Mouse (Mus musculus): ENCODE data around the gene Mum1.

Gene Mum1

DNA sequence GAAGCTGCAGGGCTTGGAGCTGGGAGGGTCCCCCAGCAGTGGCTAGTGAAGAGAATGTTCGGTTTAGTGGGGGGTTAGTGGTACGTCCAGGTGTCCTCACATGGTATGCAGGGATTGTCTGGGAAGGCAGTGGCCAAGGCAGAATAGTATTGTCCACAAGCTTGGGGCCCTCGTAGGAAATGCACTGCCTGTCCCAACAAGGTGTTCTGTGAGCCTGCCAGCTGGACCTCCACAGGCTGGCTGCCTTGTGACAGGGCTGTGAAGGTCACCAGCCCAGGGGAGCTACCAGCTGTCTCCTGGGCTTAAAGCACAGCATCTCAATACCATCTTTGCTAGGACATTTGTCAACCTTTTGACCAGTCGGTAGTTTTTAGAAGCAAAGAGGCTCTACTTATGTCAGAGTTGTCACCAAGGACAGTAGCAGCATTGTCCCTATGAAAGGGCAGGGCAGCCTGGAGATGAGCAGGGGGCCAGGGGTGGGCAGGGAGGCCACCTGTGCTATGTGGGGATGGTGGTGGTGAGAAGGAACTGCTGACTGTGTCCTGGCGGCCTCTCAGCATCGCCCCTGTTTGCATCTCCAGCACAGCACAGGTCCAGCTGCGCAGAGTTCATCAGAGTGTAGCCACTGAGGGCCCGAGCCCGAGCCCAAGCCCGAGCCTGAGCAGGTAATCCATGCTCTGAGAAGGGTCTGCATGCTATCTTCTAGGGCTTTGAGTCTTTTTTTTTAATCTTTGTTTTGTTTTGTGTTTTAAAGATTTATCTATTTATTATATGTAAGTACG is 26.4 kb downstream of the Mum1 start:
- DNase-seq = no peak

DNA sequence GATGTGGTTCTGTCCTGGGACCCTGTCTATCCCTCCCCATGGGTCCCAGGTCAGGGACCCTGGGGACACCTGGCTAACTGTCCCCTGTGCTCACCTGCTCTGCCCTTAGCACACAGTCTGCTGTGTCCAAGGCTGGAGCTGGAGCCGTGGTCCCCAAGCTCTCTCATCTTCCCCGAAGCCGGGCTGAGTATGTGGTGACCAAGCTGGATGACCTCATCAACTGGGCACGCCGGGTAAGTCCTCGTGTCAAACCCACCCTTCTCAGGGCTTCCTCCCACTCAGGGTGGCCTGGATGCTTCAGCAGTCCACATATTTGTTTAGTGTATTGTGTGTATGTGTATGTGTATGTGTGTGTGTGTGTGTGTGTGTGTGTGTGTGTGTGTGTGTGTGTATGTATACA is 27.3 kb downstream of the Mum1 start:
- DNase-seq = no peak

DNA sequence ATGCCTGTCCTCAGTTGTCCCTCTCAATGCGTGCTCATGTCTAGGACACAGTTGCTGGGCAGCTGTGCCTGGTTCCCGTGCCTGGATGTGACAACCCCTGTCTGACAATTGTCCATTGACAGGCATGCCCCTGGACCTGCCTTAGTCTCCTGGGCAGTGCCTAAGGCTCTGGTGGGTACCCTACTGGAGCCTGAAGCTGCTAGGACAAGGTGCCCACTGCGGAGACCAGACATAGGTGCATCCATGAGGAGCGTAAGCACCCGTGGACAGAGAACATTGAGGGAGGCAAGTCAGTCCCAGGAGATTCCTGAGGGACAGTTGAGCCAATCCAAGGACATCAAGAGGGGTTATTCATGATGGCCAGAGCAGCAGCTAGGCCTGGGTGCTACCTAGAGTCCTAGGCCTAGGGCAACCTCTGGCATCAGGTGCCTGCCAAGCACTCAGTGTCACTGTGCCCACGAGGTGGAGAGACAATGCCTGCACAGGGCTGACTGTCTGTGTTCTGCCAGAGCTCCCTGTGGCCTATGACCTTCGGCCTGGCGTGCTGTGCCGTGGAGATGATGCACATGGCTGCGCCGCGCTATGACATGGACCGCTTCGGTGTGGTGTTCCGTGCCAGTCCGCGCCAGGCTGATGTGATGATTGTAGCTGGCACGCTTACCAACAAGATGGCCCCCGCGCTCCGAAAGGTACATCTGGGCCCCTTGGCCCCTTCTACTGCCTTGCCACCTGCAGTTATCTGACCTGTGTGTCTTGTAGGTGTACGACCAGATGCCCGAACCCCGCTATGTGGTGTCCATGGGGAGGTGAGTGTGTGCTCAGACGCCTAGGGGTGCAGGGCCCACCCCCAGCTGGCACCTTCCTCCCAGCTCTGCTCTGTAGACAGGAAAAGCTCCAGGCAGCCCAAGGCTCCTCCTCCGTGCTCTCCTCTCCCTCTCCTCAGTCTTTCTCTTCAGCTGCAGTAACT is 28.4 kb downstream of the Mum1 start:
- DNase-seq = no peak

DNA sequence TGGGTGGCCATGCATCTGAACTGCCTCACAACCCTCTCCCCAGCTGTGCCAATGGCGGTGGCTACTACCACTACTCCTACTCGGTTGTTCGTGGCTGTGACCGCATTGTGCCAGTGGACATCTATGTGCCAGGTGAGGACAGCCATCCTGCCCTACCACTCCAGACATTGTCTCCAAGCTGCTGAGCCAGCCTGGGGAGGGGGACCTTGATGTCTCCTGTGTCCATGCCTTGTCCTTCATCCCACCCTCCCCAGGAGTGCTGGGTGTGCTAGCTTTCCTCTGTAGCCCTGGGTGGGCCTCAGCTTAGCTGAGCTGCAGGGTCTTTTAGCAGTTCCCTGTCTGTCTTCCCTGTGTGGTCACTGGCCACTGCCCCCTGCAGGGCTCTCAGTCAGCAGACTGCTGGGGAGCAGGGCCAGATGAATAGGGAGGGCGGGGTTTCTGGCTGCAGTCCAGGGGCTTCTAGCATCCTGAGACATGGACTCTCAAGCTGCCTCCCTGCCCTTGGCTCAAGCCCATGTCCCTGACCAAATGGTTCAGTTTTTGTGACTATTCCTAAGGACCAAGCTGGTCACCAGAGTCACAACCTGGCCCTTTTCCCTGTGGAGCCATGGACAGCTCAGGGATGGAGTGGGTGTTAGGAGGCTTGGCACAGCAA is 29.8 kb downstream of the Mum1 start:
- peak; percentile 72 for DNase-seq

DNA sequence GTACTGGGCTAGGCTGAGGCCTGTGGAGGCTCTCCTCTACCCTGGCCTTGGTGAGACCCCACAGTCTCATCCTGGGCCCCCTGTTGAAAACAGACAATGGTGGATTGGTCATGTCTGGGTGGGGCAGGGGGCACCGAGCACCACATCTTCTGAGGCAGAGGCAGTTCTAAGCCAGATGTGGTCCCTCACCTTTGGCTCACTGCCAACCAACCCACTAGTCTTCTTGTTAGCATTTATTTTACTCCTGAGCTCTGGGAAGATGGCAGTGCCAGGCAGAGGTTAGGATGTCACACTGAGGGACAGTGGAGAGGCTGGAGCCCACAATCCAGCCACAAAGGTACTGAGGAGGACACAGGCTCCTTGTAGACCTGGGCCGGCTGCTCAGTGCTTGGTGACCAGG is 31.7 kb downstream of the Mum1 start:
- DNase-seq = no peak

GRCm38 (mm10) chr10:80258752-80259462 is 32.7 kb downstream of the Mum1 start:
- no peak for DNase-seq

DNA sequence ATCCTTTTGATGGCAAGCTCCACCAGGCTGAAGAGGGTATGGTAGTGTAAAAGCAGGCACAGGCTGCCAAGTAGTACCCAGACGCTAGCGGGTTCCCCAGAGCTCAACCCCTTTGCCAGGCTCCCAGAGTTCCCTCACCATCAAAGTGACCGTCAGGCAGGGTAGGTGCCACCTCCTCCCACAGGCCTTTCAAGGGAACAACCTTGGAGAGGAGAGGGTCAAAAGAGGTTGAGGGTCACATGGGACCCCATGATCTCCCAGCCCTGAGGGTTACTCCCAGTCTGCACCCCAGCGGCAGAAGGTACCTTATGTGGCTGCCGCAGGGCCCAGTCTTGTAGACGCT is 33.2 kb downstream of the Mum1 start:
- no peak for DNase-seq

GRCm38 (mm10) chr10:80259861-80260641 is 33.8 kb downstream of the Mum1 start:
- DNase-seq = peak; percentile 82

- DNase-seq = peak; percentile 100
Measured at GRCm38 (mm10) chr10:80260642-80261584, 34.7 kb downstream of the Mum1 start, which contains the start of the genes Gamt and Dazap1. TSS of gene Gamt (minus strand) at chr10:80261012. TSS of gene Dazap1 (plus strand) at chr10:80261486.

GRCm38 (mm10) chr10:80261585-80261968 is 35.3 kb downstream of the Mum1 start:
- peak; percentile 100 for DNase-seq

GRCm38 (mm10) chr10:80262169-80262568 is 35.9 kb downstream of the Mum1 start:
- no peak for DNase-seq

DNA sequence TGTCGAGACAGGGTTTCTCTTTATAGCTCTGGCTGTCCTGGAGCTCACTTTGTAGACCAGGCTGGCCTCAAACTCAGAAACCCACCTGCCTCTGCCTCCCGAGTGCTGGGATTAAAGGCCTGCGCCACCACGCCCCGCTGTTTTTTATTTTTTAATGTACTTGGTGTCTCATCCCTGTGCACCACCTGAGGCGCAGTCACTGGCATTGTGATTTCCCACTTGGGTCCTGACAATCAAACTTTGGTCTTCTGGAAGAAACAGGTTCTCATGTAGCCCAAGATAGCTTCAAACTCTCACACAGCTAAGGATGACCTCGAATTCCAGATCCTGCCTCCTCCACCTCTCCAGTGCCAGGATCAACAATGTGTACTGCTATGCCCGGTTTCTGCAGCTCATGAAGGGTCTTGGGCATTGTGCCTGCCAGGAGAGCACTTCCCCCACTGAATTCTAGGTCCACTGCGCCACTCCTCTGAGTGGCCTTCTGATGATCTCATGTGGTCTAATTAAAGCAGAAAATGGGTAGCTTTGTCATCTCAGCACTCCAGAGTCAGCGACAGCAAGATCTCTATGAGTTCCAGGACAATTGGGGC is 36.6 kb downstream of the Mum1 start:
- DNase-seq = no peak

GRCm38 (mm10) chr10:80264341-80265148 is 38.3 kb downstream of the Mum1 start:
- peak; percentile 100 for DNase-seq

GRCm38 (mm10) chr10:80265149-80265486 is 38.9 kb downstream of the Mum1 start:
- DNase-seq = no peak

- no peak for DNase-seq
Measured at GRCm38 (mm10) chr10:80270099-80270498, 43.9 kb downstream of the Mum1 start.

DNA sequence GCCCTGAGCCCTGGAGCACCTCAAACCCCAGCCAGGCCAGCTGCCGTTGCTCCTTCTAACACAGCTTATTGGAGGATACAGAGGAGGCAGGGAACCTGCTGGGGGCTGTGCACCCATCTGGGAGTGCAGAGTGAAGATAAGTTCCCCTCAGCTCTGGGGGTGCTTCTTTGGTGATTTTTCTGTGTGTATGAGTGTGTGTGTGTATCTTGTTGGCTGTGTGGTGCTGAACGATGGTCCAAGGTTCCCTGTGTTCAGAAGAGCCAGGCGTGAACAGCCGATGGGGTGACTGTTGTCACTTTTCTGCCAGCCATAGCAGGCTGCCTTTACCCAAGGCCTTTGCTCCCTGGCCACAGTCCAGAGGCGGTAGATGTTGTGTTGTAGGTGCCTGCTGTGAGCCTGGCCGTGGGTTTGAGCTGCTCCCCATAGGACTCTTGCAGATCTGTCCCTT is 44.5 kb downstream of the Mum1 start:
- DNase-seq = peak; percentile 66

- DNase-seq = no peak
Measured at GRCm38 (mm10) chr10:80271186-80271843, 45.1 kb downstream of the Mum1 start.

DNA sequence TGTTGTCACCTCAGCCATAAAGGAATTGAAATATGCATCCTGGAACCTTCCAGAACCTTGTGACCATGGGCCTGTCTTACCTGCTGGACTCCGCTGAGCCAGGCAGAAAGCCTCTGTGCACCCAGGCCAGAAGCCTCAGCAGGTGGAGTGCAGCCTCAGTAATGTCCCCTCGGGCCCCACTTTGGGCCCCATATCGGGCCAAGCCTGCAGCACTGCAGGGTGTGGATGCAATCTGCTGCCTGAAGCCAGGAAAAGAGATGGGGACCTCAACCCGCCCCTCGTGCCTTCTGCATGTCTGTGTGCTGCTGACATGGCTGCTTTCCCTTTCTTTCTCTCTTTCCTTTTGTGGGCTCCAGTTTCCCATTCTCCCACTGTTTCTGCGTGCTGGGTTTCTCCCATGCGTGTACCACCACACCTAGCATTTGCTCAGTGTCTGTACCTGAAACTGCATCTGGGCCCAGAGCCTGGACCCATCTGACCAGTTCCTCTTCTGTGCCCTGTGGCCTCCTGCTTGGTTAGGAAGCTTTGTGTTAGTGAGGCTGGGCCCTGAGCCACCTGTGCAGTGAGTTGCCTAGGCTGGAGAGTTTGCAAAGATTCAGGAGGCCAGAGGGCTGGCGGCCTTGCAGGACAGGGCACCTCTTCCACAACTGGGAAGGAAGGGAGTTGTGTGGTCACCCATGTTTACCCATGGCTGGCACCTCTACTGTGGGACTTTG is 45.8 kb downstream of the Mum1 start:
- no peak for DNase-seq
